Mouse (Mus musculus): ENCODE measurements around the gene Gm28047.

GRCm38 (mm10) chr15:102656658-102657057 lies 31.8 kb upstream of the Gm28047 start:
- TF ChIP-seq CTCF (IDR thresholded peaks at IDR 0.05; ENCODE audit: low read depth, low read length) = no peak
- TF ChIP-seq POLR2A (IDR thresholded peaks at IDR 0.05; ENCODE audit: borderline replicate concordance, low read depth, low read length) = no peak

All from bone marrow macrophage, adult 2 months (primary cell).